Mouse (Mus musculus) cerebellum, adult 18-20 months (tissue): ENCODE measurements around the gene Mterf1b.
"Not testable (repeated sequence)": the region's sequence is repeated elsewhere in the genome, so short reads cannot be mapped to it uniquely, and the experiment has no call there.

Experiments
- DNase-seq, 2 experiments: peaks; one replicate each; pipeline ENCODE4 v3.0.0; 2021

The Mterf1b gene

GRCm38 (mm10) chr5:4191671-4192480 lies at the start of gene Mterf1b:
Gene Mterf1b (plus strand): TSS chr5:4192367.
- DNase-seq: peak; percentile 13 to 33

GRCm38 (mm10) chr5:4159418-4160071 lies 32.6 kb upstream of the Mterf1b start:
- DNase-seq: not testable (repeated sequence)

GRCm38 (mm10) chr5:4161554-4161953 lies 30.6 kb upstream of the Mterf1b start:
- DNase-seq: peak; percentile 23 to 46

- DNase-seq: no peak
Observed at GRCm38 (mm10) chr5:4162461-4162860, 29.7 kb upstream of the Mterf1b start.

- not testable (repeated sequence) for DNase-seq
Observed at GRCm38 (mm10) chr5:4167813-4168529, 24.2 kb upstream of the Mterf1b start.

- not testable (repeated sequence) for DNase-seq
Observed at GRCm38 (mm10) chr5:4168530-4168926, 23.6 kb upstream of the Mterf1b start.

- DNase-seq: not testable (repeated sequence)
Observed at GRCm38 (mm10) chr5:4176421-4176820, 15.7 kb upstream of the Mterf1b start.

- no peak for DNase-seq
Observed at GRCm38 (mm10) chr5:4179364-4179763, 12.8 kb upstream of the Mterf1b start.

GRCm38 (mm10) chr5:4186815-4187214 lies 5.4 kb upstream of the Mterf1b start:
- no peak for DNase-seq

- DNase-seq: not testable (repeated sequence)
Observed at GRCm38 (mm10) chr5:4192481-4193246, 497 bp downstream of the Mterf1b start.

- DNase-seq: peak in 1 of 2 experiments; percentile 8
Observed at GRCm38 (mm10) chr5:4193247-4193628, 1.1 kb downstream of the Mterf1b start.

- DNase-seq: no peak
Observed at GRCm38 (mm10) chr5:4194166-4194565, 2.0 kb downstream of the Mterf1b start.

- DNase-seq: no peak
Observed at GRCm38 (mm10) chr5:4195086-4195485, 2.9 kb downstream of the Mterf1b start.

GRCm38 (mm10) chr5:4201368-4201767 lies 9.2 kb downstream of the Mterf1b start:
- DNase-seq: peak in 1 of 2 experiments; percentile 7

- DNase-seq: not testable (repeated sequence)
Observed at GRCm38 (mm10) chr5:4202276-4202810, 10.2 kb downstream of the Mterf1b start.

- DNase-seq: not testable (repeated sequence)
Observed at GRCm38 (mm10) chr5:4210082-4210481, 17.9 kb downstream of the Mterf1b start.

- no peak for DNase-seq
Observed at GRCm38 (mm10) chr5:4221309-4221708, 29.1 kb downstream of the Mterf1b start.

GRCm38 (mm10) chr5:4221981-4222623 lies 29.9 kb downstream of the Mterf1b start:
- no peak for DNase-seq

- no peak for DNase-seq
Observed at GRCm38 (mm10) chr5:4232163-4232562, 40.0 kb downstream of the Mterf1b start.

GRCm38 (mm10) chr5:4234505-4234904 lies 42.3 kb downstream of the Mterf1b start:
- DNase-seq: no peak

- DNase-seq: no peak
Observed at GRCm38 (mm10) chr5:4240120-4240519, 48.0 kb downstream of the Mterf1b start.

GRCm38 (mm10) chr5:4245004-4245403 lies 52.8 kb downstream of the Mterf1b start:
- DNase-seq: no peak
